Mouse (Mus musculus): ENCODE measurements around the gene Bckdhb. TPM values are rescaled to one million over a fixed set of nuclear protein-coding genes. Genes with fewer than 3 reads are reported as not detected.

The Bckdhb gene
- polyA plus RNA-seq, 1 experiment: 0.19 TPM

GRCm38 (mm10) chr9:84036046-84036445 lies 111.1 kb downstream of the Bckdhb start:
- Histone ChIP-seq H3K9me3 (ENCODE audit: control insufficient read depth, low read length) (no peaks in the 10 kb centered on the region), H3K4me3 (replicated peaks) (no peak overlapping the region), H3K4me1 (ENCODE audit: control insufficient read depth) (no peaks in the 10 kb centered on the region), H3K36me3 (ENCODE audit: control insufficient read depth) (no peaks in the 10 kb centered on the region), H3K27me3 (ENCODE audit: control insufficient read depth) (no peaks in the 10 kb centered on the region)
- TF ChIP-seq GATA1 (IDR thresholded peaks at IDR 0.05; ENCODE audit: low read length): no peak
- no peak for TF ChIP-seq TAL1 (IDR thresholded peaks at IDR 0.05; ENCODE audit: low read length)

- no peaks in the 10 kb centered on the region for H3K27me3 ChIP-seq (ENCODE audit: control insufficient read depth)
- TF ChIP-seq GATA1 (IDR thresholded peaks at IDR 0.05; ENCODE audit: low read length) (no peak), TAL1 (IDR thresholded peaks at IDR 0.05; ENCODE audit: low read length) (no peak)
- peaks cover 5% of the 10 kb centered on the region for H3K4me1 ChIP-seq (ENCODE audit: control insufficient read depth)
- H3K36me3 ChIP-seq (ENCODE audit: control insufficient read depth): no peaks in the 10 kb centered on the region
- no peaks in the 10 kb centered on the region for H3K9me3 ChIP-seq (ENCODE audit: control insufficient read depth, low read length)
- no peak overlapping the region for H3K4me3 ChIP-seq (replicated peaks)
Measured at GRCm38 (mm10) chr9:84037224-84037623, 112.3 kb downstream of the Bckdhb start.

GRCm38 (mm10) chr9:84038946-84039345 lies 114.0 kb downstream of the Bckdhb start:
- Histone ChIP-seq H3K4me3 (replicated peaks) (no peak overlapping the region), H3K27me3 (ENCODE audit: control insufficient read depth) (no peaks in the 10 kb centered on the region), H3K36me3 (ENCODE audit: control insufficient read depth) (no peaks in the 10 kb centered on the region), H3K9me3 (ENCODE audit: control insufficient read depth, low read length) (no peaks in the 10 kb centered on the region), H3K4me1 (ENCODE audit: control insufficient read depth) (peaks cover 7% of the 10 kb centered on the region)
- TF ChIP-seq GATA1 (IDR thresholded peaks at IDR 0.05; ENCODE audit: low read length) (no peak), TAL1 (IDR thresholded peaks at IDR 0.05; ENCODE audit: low read length) (no peak)

- no peak for TF ChIP-seq GATA1 (IDR thresholded peaks at IDR 0.05; ENCODE audit: low read length)
- TF ChIP-seq TAL1 (IDR thresholded peaks at IDR 0.05; ENCODE audit: low read length): no peak
- Histone ChIP-seq H3K9me3 (ENCODE audit: control insufficient read depth, low read length) (no peaks in the 10 kb centered on the region), H3K27me3 (ENCODE audit: control insufficient read depth) (no peaks in the 10 kb centered on the region), H3K4me1 (ENCODE audit: control insufficient read depth) (peaks cover 7% of the 10 kb centered on the region), H3K4me3 (replicated peaks) (no peak overlapping the region), H3K36me3 (ENCODE audit: control insufficient read depth) (no peaks in the 10 kb centered on the region)
Measured at GRCm38 (mm10) chr9:84040376-84040775, 115.4 kb downstream of the Bckdhb start.

GRCm38 (mm10) chr9:84041631-84042277 lies 116.8 kb downstream of the Bckdhb start:
- no peaks in the 10 kb centered on the region for H3K36me3 ChIP-seq (ENCODE audit: control insufficient read depth)
- no peaks in the 10 kb centered on the region for H3K27me3 ChIP-seq (ENCODE audit: control insufficient read depth)
- TF ChIP-seq TAL1 (IDR thresholded peaks at IDR 0.05; ENCODE audit: low read length): no peak
- no peak for TF ChIP-seq GATA1 (IDR thresholded peaks at IDR 0.05; ENCODE audit: low read length)
- H3K9me3 ChIP-seq (ENCODE audit: control insufficient read depth, low read length): no peaks in the 10 kb centered on the region
- H3K4me3 ChIP-seq (replicated peaks): no peak overlapping the region
- H3K4me1 ChIP-seq (ENCODE audit: control insufficient read depth): peaks cover 7% of the 10 kb centered on the region

- Histone ChIP-seq H3K9me3 (ENCODE audit: control insufficient read depth, low read length) (no peaks in the 10 kb centered on the region), H3K4me3 (replicated peaks) (no peak overlapping the region), H3K4me1 (ENCODE audit: control insufficient read depth) (peaks cover 7% of the 10 kb centered on the region), H3K27me3 (ENCODE audit: control insufficient read depth) (no peaks in the 10 kb centered on the region), H3K36me3 (ENCODE audit: control insufficient read depth) (no peaks in the 10 kb centered on the region)
- TF ChIP-seq GATA1 (IDR thresholded peaks at IDR 0.05; ENCODE audit: low read length): no peak
- no peak for TF ChIP-seq TAL1 (IDR thresholded peaks at IDR 0.05; ENCODE audit: low read length)
Measured at GRCm38 (mm10) chr9:84042539-84042938, 117.6 kb downstream of the Bckdhb start.

- peaks cover 9% of the 10 kb centered on the region for H3K4me1 ChIP-seq (ENCODE audit: control insufficient read depth)
- no peaks in the 10 kb centered on the region for H3K27me3 ChIP-seq (ENCODE audit: control insufficient read depth)
- H3K9me3 ChIP-seq (ENCODE audit: control insufficient read depth, low read length): no peaks in the 10 kb centered on the region
- H3K36me3 ChIP-seq (ENCODE audit: control insufficient read depth): no peaks in the 10 kb centered on the region
- H3K4me3 ChIP-seq (replicated peaks): no peak overlapping the region
- no peak for TF ChIP-seq GATA1 (IDR thresholded peaks at IDR 0.05; ENCODE audit: low read length)
- TF ChIP-seq TAL1 (IDR thresholded peaks at IDR 0.05; ENCODE audit: low read length): no peak
Measured at GRCm38 (mm10) chr9:84044136-84044535, 119.2 kb downstream of the Bckdhb start.

GRCm38 (mm10) chr9:84045632-84046031 lies 120.7 kb downstream of the Bckdhb start:
- no peak for TF ChIP-seq TAL1 (IDR thresholded peaks at IDR 0.05; ENCODE audit: low read length)
- TF ChIP-seq GATA1 (IDR thresholded peaks at IDR 0.05; ENCODE audit: low read length): no peak
- Histone ChIP-seq H3K36me3 (ENCODE audit: control insufficient read depth) (no peaks in the 10 kb centered on the region), H3K4me1 (ENCODE audit: control insufficient read depth) (peaks cover 11% of the 10 kb centered on the region), H3K4me3 (replicated peaks) (no peak overlapping the region), H3K9me3 (ENCODE audit: control insufficient read depth, low read length) (no peaks in the 10 kb centered on the region), H3K27me3 (ENCODE audit: control insufficient read depth) (no peaks in the 10 kb centered on the region)

GRCm38 (mm10) chr9:84046334-84046733 lies 121.4 kb downstream of the Bckdhb start:
- H3K9me3 ChIP-seq (ENCODE audit: control insufficient read depth, low read length): no peaks in the 10 kb centered on the region
- H3K36me3 ChIP-seq (ENCODE audit: control insufficient read depth): no peaks in the 10 kb centered on the region
- peaks cover 11% of the 10 kb centered on the region for H3K4me1 ChIP-seq (ENCODE audit: control insufficient read depth)
- TF ChIP-seq TAL1 (IDR thresholded peaks at IDR 0.05; ENCODE audit: low read length) (no peak), GATA1 (IDR thresholded peaks at IDR 0.05; ENCODE audit: low read length) (no peak)
- no peaks in the 10 kb centered on the region for H3K27me3 ChIP-seq (ENCODE audit: control insufficient read depth)
- H3K4me3 ChIP-seq (replicated peaks): no peak overlapping the region

- Histone ChIP-seq H3K9me3 (ENCODE audit: control insufficient read depth, low read length) (no peaks in the 10 kb centered on the region), H3K36me3 (ENCODE audit: control insufficient read depth) (no peaks in the 10 kb centered on the region), H3K4me3 (replicated peaks) (no peak overlapping the region), H3K4me1 (ENCODE audit: control insufficient read depth) (peaks cover 7% of the 10 kb centered on the region), H3K27me3 (ENCODE audit: control insufficient read depth) (no peaks in the 10 kb centered on the region)
- TF ChIP-seq TAL1 (IDR thresholded peaks at IDR 0.05; ENCODE audit: low read length) (no peak), GATA1 (IDR thresholded peaks at IDR 0.05; ENCODE audit: low read length) (no peak)
Measured at GRCm38 (mm10) chr9:84046961-84047360, 122.0 kb downstream of the Bckdhb start.

Measured in erythroblast, embryonic 14.5 days (primary cell).